Mouse (Mus musculus) adrenal gland, postnatal 14 days (tissue): ENCODE measurements around the gene Slco2b1. TPM values are rescaled to one million over a fixed set of nuclear protein-coding genes. Genes with fewer than 3 reads are reported as not detected.
"Not testable (repeated sequence)": the region's sequence is repeated elsewhere in the genome, so short reads cannot be mapped to it uniquely, and the experiment has no call there.

Experiments
- DNase-seq: peaks from one replicate; pipeline ENCODE4 v3.0.0; 2021; ENCODE audit warnings: mixed read lengths
- long read RNA-seq, 2 experiments: library from polyadenylated mRNA; stranded (forward); transcript quantifications; one replicate each; pipeline ENCODE4 v2.0.0; 2021
- total RNA-seq: library from RNA; stranded (reverse); gene quantifications from 2 replicates; pipeline ENCODE4 v1.2.3, GENCODE M21; 2021

Slco2b1 gene
- total RNA-seq = 19.8 and 26.8 TPM in 2 replicates
- long read RNA-seq, experiment 1, full-length matches to known transcripts = 13 of 18 reads
- long read RNA-seq, experiment 1, partial matches to known transcripts = 2 of 18 reads
- long read RNA-seq, experiment 1, other reads (novel, unspliced or antisense) = 3 of 18 reads
- long read RNA-seq, experiment 2, full-length matches to known transcripts = 6 of 13 reads
- long read RNA-seq, experiment 2, partial matches to known transcripts = 4 of 13 reads
- long read RNA-seq, experiment 2, other reads (novel, unspliced or antisense) = 3 of 13 reads

DNA sequence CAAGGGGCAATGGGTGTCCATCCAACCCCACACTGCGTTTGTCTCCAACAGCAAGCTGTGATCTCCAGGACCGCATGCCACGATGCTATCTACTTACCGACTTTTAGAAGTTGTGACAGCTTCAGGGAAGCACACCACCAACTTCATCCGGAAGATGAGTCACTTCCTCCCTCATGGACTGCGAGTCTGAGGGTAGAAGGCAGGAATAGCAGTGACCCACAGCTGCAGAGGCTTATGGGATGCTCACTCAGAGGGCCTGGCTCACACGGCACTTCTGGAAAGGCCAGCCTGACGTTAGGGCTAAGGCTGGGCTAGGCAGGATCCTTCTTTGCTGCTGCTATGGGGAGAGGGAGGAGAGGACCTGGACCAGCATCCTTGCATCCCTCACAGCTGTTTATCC, at the start of gene Slco2b1:
Gene Slco2b1 (minus strand): TSS at position 175 of the 400 bp plus-strand sequence.
- DNase-seq = peak; percentile 21

DNA sequence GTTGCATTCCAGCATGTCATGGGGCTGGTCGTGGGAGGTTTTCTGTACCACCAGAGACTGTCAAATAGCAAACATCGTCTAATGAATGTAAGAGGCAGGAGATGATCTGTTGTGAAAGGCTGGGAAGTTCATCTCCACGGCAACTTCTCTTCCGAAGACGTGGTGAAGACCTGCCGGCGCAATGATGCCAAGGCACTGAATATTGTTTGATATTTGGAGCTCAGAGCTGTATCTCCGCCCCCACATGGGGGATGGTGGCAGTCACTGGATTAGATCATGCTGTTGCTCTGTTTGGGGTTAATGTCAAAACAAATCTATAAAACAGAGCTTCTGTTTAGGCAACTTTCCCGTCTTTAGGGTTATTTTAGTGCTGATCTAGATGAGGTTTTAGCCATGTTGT, 28.1 kb upstream of the Slco2b1 start:
- DNase-seq = no peak

GRCm38 (mm10) chr7:99735491-99735890, 24.4 kb upstream of the Slco2b1 start:
- not testable (repeated sequence) for DNase-seq

DNA sequence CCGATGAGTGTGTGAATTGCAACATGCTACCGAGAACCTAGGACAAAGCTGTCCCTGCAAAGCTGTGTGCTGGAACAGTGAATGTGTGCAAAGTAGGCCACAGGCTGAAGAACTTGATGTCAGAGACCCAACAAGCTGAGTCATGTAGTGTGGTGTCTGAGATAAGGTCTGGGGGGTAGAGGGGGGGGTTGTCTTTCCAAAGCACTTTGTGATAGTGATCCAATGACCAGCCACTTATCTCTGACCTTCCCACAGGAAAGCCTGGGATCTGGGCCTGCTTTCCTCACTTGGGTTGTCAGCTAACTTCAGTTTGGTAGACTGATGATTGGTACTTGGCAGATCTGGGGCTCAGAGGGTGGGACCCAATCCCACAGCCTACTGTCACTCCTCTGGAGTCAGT, 23.5 kb upstream of the Slco2b1 start:
- DNase-seq = no peak

GRCm38 (mm10) chr7:99729973-99730372, 18.8 kb upstream of the Slco2b1 start, which contains the start of gene Olfr520:
TSS of gene Olfr520 (plus strand) at chr7:99730273.
- peak; percentile 32 for DNase-seq

- DNase-seq = no peak
These were observed 5.4 kb upstream of the Slco2b1 start for GRCm38 (mm10) chr7:99716536-99716935.

- DNase-seq = no peak
These were observed 1.3 kb upstream of the Slco2b1 start for GRCm38 (mm10) chr7:99712431-99712830.

GRCm38 (mm10) chr7:99710476-99710875, 664 bp downstream of the Slco2b1 start:
- DNase-seq = peak; percentile 81

- no peak for DNase-seq
These were observed 1.1 kb downstream of the Slco2b1 start for GRCm38 (mm10) chr7:99709992-99710391.

- peak; percentile 11 for DNase-seq
These were observed 2.4 kb downstream of the Slco2b1 start for GRCm38 (mm10) chr7:99708750-99709149.

DNA sequence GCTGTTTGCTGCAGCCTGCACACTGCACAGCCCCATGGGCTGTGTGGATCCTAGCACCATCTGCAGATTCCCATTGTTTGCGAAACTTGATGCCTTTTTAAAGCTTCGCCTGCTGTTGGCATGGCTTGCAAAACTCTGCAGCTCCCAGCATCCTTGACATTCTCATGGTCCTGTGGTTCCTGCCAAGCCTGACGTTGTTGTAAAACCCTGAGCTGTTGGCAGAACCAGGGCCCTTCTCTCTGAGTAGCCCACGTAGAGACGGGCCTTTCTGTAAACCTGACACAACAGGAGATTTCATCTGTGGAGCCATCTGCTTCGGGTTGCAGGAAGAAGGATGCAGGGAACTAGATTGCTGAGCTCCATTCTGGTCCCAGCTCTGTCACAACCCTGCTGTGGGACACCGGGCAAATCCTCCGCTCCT, 2.8 kb downstream of the Slco2b1 start:
- peak; percentile 84 for DNase-seq

- peak; percentile 75 for DNase-seq
These were observed 3.5 kb downstream of the Slco2b1 start for GRCm38 (mm10) chr7:99707671-99708070.

DNA sequence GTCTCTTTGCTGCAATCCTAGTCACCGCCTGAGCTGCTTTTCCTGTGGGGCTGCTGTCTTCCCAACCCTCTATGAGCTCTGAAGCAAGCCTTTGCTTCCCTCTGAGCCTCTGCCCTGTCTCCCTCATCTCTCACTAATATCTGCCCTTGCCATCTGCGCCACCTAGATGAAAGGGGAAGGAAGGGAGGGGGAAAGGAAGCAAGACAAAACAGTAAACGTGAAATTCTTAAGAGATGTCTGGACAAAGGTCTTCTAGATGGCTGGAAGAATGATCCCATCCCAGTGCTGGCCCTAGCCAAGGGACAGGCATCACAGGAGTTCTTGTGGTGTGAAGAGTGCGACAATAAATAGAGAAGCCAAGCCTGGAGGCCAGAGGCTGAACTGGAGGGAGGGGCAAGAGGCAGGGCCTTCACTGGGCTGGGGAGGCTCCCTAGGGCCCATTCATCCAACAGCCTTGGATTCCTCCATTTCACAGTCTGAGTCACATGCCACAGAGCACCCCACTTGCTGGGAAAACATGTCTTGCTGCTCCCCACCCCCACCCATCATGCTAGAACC, 4.0 kb downstream of the Slco2b1 start:
- DNase-seq = peak; percentile 86

GRCm38 (mm10) chr7:99706341-99707037, 4.7 kb downstream of the Slco2b1 start:
- peak; percentile 71 for DNase-seq

DNA sequence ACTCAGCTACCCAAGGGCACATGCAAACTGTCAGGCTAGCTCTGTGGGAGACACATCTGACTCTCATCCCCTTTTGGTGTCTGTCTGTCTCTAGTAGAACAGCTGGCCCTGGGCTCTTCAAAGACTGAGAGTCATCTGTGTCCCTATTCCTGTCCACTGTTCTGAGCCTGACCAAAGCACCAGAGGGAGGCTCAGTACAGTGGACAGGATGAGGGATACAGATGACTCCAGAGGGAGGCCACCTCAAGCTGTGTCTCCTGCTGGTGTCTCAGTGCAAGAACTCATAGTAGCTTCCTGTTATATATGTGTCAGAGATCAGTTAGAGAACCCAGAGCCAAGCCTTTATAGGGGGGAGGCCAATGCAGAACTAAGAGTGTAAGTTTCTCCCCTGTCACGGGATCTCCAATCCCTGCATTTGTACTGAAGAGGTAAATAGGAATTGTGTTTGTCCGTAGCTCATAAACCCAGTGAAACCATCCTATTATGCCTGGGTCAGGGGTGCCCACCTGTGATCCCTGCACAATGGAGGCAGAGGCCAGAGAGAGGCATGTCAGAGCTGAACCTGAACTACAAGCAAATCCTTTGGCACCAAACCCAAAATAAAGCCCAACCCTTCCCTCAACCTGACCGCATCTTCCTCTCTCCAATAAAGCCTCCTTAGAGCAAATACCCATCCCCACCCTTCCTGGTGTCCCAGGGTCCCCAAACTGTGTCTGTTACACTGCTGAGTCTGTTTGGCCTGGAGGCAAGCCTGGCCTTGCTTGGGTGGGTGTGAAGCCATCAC, 6.2 kb downstream of the Slco2b1 start:
- DNase-seq = peak; percentile 9

- DNase-seq = no peak
These were observed 8.9 kb downstream of the Slco2b1 start for GRCm38 (mm10) chr7:99702201-99702600.

DNA sequence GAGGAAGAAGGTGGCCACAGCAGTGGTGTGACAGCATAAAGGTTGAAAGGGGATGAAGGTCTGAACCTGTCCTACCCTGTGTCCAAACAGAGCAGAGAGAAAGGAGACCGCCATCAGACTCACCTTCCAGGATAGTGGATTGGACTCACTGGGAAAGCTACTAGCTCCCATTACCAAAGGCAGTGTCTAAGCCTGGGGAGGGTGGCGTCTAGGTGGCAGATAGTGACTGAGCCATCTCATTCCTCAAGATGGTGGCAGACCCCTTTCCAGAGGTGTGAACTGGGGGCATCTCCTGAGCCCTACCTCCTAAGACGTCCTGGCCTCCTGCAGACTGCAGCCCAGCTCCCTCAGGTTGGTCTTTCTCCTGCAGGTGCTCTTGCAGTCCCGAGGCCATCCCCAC, 10.5 kb downstream of the Slco2b1 start:
- no peak for DNase-seq

GRCm38 (mm10) chr7:99699709-99700151, 11.4 kb downstream of the Slco2b1 start:
- peak; percentile 81 for DNase-seq

GRCm38 (mm10) chr7:99699106-99699505, 12.0 kb downstream of the Slco2b1 start:
- peak; percentile 36 for DNase-seq

DNA sequence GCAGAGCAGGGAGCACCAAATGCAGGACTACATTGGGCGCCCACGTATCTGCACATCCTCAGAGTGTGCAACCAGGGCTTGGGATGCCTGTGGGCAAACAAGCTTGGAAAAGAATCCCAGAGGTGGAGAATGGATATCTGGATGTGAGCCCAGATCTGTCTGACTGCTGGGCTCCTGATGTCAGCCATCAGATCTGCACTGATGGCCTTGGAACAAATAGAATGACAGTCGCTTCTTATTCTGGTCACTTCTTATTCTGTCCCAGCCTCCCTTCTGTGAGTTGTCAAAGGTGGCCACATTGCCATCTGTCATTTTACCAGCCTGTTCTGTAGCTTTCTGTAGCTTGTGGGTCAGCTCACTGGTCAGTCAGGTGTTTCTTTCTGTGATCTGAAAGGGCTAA, 12.6 kb downstream of the Slco2b1 start:
- DNase-seq = no peak

DNA sequence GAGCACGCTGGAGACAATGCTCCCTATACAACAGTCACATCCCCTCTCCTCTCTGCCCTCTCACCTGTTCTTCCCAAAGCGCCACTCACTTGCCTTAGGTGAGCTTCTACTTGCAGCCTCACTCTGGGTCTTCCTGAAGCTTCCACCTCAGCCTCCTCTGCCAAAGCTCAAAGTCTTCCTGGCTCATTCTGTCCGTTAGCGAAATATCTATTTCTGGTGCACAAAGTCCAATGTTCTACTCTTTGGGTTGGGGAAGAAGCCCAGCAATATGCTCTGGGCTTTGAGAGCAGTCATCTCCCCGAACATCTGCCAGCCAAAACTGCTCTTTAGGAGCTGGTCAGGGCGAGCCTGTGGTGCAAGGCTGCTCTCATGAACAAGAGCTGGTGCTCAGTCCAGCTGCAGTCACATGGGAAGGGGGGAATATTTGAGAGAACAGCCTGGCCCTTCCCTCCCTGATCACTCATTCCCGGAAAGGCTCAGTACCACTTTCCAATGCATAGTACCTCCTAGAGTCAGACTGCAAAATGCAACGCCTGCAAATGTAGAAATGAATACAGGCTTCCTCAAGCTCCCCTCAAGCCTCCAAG, 15.6 kb downstream of the Slco2b1 start:
- DNase-seq = no peak

DNA sequence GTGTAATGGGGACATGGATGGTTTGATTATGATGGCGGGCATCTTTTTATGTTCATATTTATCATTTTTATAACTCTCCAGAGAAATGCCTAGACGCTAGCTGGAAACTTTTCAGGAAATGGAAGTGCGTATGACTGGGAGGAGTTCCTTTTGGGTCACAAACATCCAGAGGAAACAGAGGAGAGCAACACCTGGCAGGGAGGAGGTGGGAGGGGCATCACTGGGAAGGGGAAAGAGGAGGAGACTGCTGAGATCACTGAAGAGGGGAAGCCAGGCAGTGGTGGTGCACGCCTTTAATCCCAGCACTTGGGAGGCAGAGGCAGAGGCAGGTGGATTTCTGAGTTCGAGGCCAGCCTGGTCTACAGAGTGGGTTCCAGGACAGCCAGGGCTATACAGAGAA, 16.7 kb downstream of the Slco2b1 start:
- not testable (repeated sequence) for DNase-seq
